Comparison of ENCODE assay signal across 10 mouse cellular contexts in the genomic region with DNA sequence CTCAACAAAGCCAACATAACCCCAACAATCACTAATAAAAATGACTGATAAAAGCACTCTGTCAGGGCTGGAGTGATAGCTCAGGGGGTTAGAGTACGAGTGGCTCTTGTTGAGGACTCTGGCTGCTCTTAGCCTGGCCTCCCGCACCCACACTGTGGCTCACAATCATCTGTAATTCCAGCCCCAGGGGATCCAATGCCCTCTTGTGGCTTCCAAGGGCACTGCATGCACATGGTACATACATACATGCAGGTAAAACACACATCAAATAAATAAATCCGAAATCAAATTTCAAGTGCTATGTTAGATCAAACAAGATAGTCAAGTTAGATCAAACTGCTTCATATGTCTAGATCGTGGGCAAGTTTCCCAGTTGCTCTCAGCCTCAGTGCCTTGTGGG. TPM values are rescaled to one million over a fixed set of nuclear protein-coding genes. Genes with fewer than 3 reads are reported as not detected.
DNase-seq lines count a peak whose midpoint lies in the region; TF ChIP-seq lines count a peak whose summit lies in the region.
"Had no signal": no experiment of that assay in that cellular context is flagged by ENCODE, and none has a peak within 500 bp of the region (broad histone marks: within the 10 kb centered on the region; RNA-seq: fewer than 3 reads in every experiment).

No protein-coding gene starts in this region.

- TF ChIP-seq POLR2A in testis, adult 2 months (IDR thresholded peaks at IDR 0.05; ENCODE audit: control insufficient read depth, low read depth, low read length) = no peak

- peak; percentile 28 for DNase-seq in gastrocnemius, adult 18-20 months (ENCODE audit: low spot score)
- no peak for DNase-seq in gastrocnemius, postnatal 14 days
- DNase-seq in testis, postnatal 14 days (ENCODE audit: low spot score) = no peak
- peak; percentile 59 for DNase-seq in kidney, postnatal 10 days
- DNase-seq in spleen, adult 12 weeks (ENCODE audit: low spot score) = peak; percentile 25
- no peak for DNase-seq in right cerebral cortex, postnatal 10 days (ENCODE audit: low spot score in 2 of 2)
- DNase-seq in heart, adult 11 months = no peak

- TF ChIP-seq CTCF in testis, adult 2 months (IDR thresholded peaks at IDR 0.05; ENCODE audit: control insufficient read depth, insufficient read depth, insufficient replicate concordance, low read depth, low read length) = peak; percentile 40; the same call in 1 of the 2 replicates

- no peak overlapping the region for H3K27ac ChIP-seq in testis, adult 2 months (ENCODE audit: control insufficient read depth, insufficient read depth, low read depth, low read length)
- H3K27ac ChIP-seq: hindbrain, embryonic 15.5 days; neural tube, embryonic 12.5 days had no signal

- H3K27me3 ChIP-seq in testis, adult 2 months (ENCODE audit: control insufficient read depth, insufficient read depth, low read length) = no peaks in the 10 kb centered on the region
- H3K27me3 ChIP-seq: hindbrain, embryonic 15.5 days; neural tube, embryonic 12.5 days had no signal

- peaks cover 2% of the 10 kb centered on the region for H3K36me3 ChIP-seq in testis, adult 2 months (ENCODE audit: control insufficient read depth, insufficient read depth, low read length)

- no peak overlapping the region for H3K4me3 ChIP-seq in testis, adult 2 months (ENCODE audit: control insufficient read depth, low read depth, low read length)
- H3K4me3 ChIP-seq: hindbrain, embryonic 15.5 days; neural tube, embryonic 12.5 days had no signal

- H3K4me1 ChIP-seq in testis, adult 2 months (ENCODE audit: control insufficient read depth, insufficient read depth, low read length) = peaks cover 6% of the 10 kb centered on the region

- intact Hi-C loops in gastrocnemius, postnatal 14 days (cut with DNase I; ENCODE audit: low total_unique reads) = no loop called here

RNA-seq across cellular contexts. Expression of a gene that starts 1.7 kb away (rescaled TPM):
- 1 to 10 TPM; 1.7 to 2.0 TPM for total RNA-seq in gastrocnemius, adult 18-20 months (2021)
- total RNA-seq in gastrocnemius, postnatal 14 days (2021) = 1 to 10 TPM; 3.0 to 3.1 TPM
- 15.5 and 16.5 TPM in 2 replicates for polyA plus RNA-seq in testis, adult 2 months (2012; rRNA removed)

RNA-seq across cellular contexts. Expression of a gene that starts 20.0 kb away (rescaled TPM):
- 10 to 100 TPM; 13.2 to 14.2 TPM for total RNA-seq in gastrocnemius, adult 18-20 months (2021)
- total RNA-seq in gastrocnemius, postnatal 14 days (2021) = 10 to 100 TPM; 25.8 to 28.4 TPM
- polyA plus RNA-seq in testis, adult 2 months (2012; rRNA removed) = 81.8 and 95.7 TPM in 2 replicates

RNA-seq across cellular contexts. Expression of a gene that starts 29.6 kb away (rescaled TPM):
- 1 to 10 TPM; 2.0 to 2.3 TPM for total RNA-seq in gastrocnemius, adult 18-20 months (2021)
- total RNA-seq in gastrocnemius, postnatal 14 days (2021) = 1 to 10 TPM; 3.3 to 3.7 TPM
- 9.2 and 10.7 TPM in 2 replicates for polyA plus RNA-seq in testis, adult 2 months (2012; rRNA removed)

RNA-seq across cellular contexts. Expression of a gene that starts 30.4 kb away (rescaled TPM):
- 1,000 to 10,000 TPM; 7,595 to 9,342 TPM for total RNA-seq in gastrocnemius, adult 18-20 months (2021)
- 1,000 to 10,000 TPM; 5,946 to 6,289 TPM for total RNA-seq in gastrocnemius, postnatal 14 days (2021)
- 8.6 and 8.9 TPM in 2 replicates for polyA plus RNA-seq in testis, adult 2 months (2012; rRNA removed)

RNA-seq across cellular contexts. Expression of a gene that starts 34.8 kb away (rescaled TPM):
- 1 to 10 TPM; 2.4 to 2.7 TPM for total RNA-seq in gastrocnemius, adult 18-20 months (2021)
- under 1 TPM; 0.60 to 0.96 TPM for total RNA-seq in gastrocnemius, postnatal 14 days (2021)
- 0.77 and 0.96 TPM in 2 replicates for polyA plus RNA-seq in testis, adult 2 months (2012; rRNA removed)

Comparison
In these comparisons a context has a peak if more than half of its experiments do, and no peak if none do; other contexts are left out.
1. DNase-seq: peak in gastrocnemius, adult 18-20 months (single experiment), kidney, postnatal 10 days (single experiment) and spleen, adult 12 weeks (single experiment); none in gastrocnemius, postnatal 14 days (single experiment), testis, postnatal 14 days (single experiment), right cerebral cortex, postnatal 10 days (0 of 2) and heart, adult 11 months (single experiment).